Mouse (Mus musculus): ENCODE measurements at regions not wholly inside any gene's neighbourhood (a gene's known extent, or its start where the extent isn't known, plus 50 kb on each side); places are given as distances from the start of the nearest gene placed in this dataset.

GRCm38 (mm10) chr8:56706941-56707706 lies 156.2 kb downstream of the Fbxo8 start:
- Histone ChIP-seq H3K4me1 (ENCODE audit: control insufficient read depth, insufficient read depth, low read length) (no peaks in the 10 kb centered on the region; the same call in 1 of the 2 replicates), H3K9ac (ENCODE audit: low read depth, low read length, severe bottlenecking) (no peak overlapping the region), H3K9me3 (ENCODE audit: control insufficient read depth, low read length) (no peaks in the 10 kb centered on the region), H3K36me3 (ENCODE audit: control insufficient read depth, insufficient read depth, low read length) (no peaks in the 10 kb centered on the region), H3K27me3 (ENCODE audit: control insufficient read depth, insufficient read depth, low read length) (no peaks in the 10 kb centered on the region), H3K4me3 (replicated peaks; ENCODE audit: low read length) (no peak overlapping the region), H3K4me2 (replicated peaks; ENCODE audit: low read depth, low read length, severe bottlenecking) (peak overlapping the region; percentile 26), H3K27ac (replicated peaks; ENCODE audit: low read depth, low read length) (no peak overlapping the region)
- DNase-seq (ENCODE audit: low spot score) (peak; percentile 37), ATAC-seq (ENCODE audit: low FRiP score, low read depth) (no peak)
- no peak for TF ChIP-seq POLR2A (IDR thresholded peaks at IDR 0.05; ENCODE audit: borderline replicate concordance, extremely low read depth, insufficient read depth, insufficient read length)
- WGBS = 17% methylated on average over 14 of the region's 14 CpGs

GRCm38 (mm10) chr8:56720001-56720400 lies 169.1 kb downstream of the Fbxo8 start:
- 89% methylated on average over 1 of the region's 1 CpGs for WGBS
- H3K9ac ChIP-seq (ENCODE audit: low read depth, low read length, severe bottlenecking) = no peak overlapping the region
- no peaks in the 10 kb centered on the region for H3K27me3 ChIP-seq (ENCODE audit: control insufficient read depth, insufficient read depth, low read length)
- H3K4me2 ChIP-seq (replicated peaks; ENCODE audit: low read depth, low read length, severe bottlenecking) = no peak overlapping the region
- DNase-seq (ENCODE audit: low spot score) = no peak
- no peaks in the 10 kb centered on the region for H3K36me3 ChIP-seq (ENCODE audit: control insufficient read depth, insufficient read depth, low read length)
- H3K4me3 ChIP-seq (replicated peaks; ENCODE audit: low read length) = no peak overlapping the region
- ATAC-seq (ENCODE audit: low FRiP score, low read depth) = no peak
- H3K9me3 ChIP-seq (ENCODE audit: control insufficient read depth, low read length) = no peaks in the 10 kb centered on the region
- TF ChIP-seq POLR2A (IDR thresholded peaks at IDR 0.05; ENCODE audit: borderline replicate concordance, extremely low read depth, insufficient read depth, insufficient read length) = no peak
- H3K27ac ChIP-seq (replicated peaks; ENCODE audit: low read depth, low read length) = no peak overlapping the region
- no peaks in the 10 kb centered on the region for H3K4me1 ChIP-seq (ENCODE audit: control insufficient read depth, insufficient read depth, low read length)

- no peaks in the 10 kb centered on the region for H3K36me3 ChIP-seq (ENCODE audit: control insufficient read depth, insufficient read depth, low read length)
- no peaks in the 10 kb centered on the region for H3K9me3 ChIP-seq (ENCODE audit: control insufficient read depth, low read length)
- no peaks in the 10 kb centered on the region for H3K4me1 ChIP-seq (ENCODE audit: control insufficient read depth, insufficient read depth, low read length)
- H3K27me3 ChIP-seq (ENCODE audit: control insufficient read depth, insufficient read depth, low read length) = no peaks in the 10 kb centered on the region
- no peak for DNase-seq (ENCODE audit: low spot score)
- TF ChIP-seq POLR2A (IDR thresholded peaks at IDR 0.05; ENCODE audit: borderline replicate concordance, extremely low read depth, insufficient read depth, insufficient read length) = no peak
- H3K9ac ChIP-seq (ENCODE audit: low read depth, low read length, severe bottlenecking) = no peak overlapping the region
- H3K4me2 ChIP-seq (replicated peaks; ENCODE audit: low read depth, low read length, severe bottlenecking) = no peak overlapping the region
- ATAC-seq (ENCODE audit: low FRiP score, low read depth) = no peak
- H3K27ac ChIP-seq (replicated peaks; ENCODE audit: low read depth, low read length) = no peak overlapping the region
- 60% methylated on average over 2 of the region's 2 CpGs for WGBS
- no peak overlapping the region for H3K4me3 ChIP-seq (replicated peaks; ENCODE audit: low read length)
Measured at GRCm38 (mm10) chr8:56722473-56723236, 171.8 kb downstream of the Fbxo8 start.

- H3K4me2 ChIP-seq (replicated peaks; ENCODE audit: low read depth, low read length, severe bottlenecking) = no peak overlapping the region
- no peak overlapping the region for H3K27ac ChIP-seq (replicated peaks; ENCODE audit: low read depth, low read length)
- no peak overlapping the region for H3K9ac ChIP-seq (ENCODE audit: low read depth, low read length, severe bottlenecking)
- TF ChIP-seq POLR2A (IDR thresholded peaks at IDR 0.05; ENCODE audit: borderline replicate concordance, extremely low read depth, insufficient read depth, insufficient read length) = no peak
- no peaks in the 10 kb centered on the region for H3K4me1 ChIP-seq (ENCODE audit: control insufficient read depth, insufficient read depth, low read length)
- WGBS = 66% methylated on average over 2 of the region's 2 CpGs
- peak; percentile 35 for DNase-seq (ENCODE audit: low spot score)
- H3K4me3 ChIP-seq (replicated peaks; ENCODE audit: low read length) = no peak overlapping the region
- no peaks in the 10 kb centered on the region for H3K9me3 ChIP-seq (ENCODE audit: control insufficient read depth, low read length)
- ATAC-seq (ENCODE audit: low FRiP score, low read depth) = no peak
- no peaks in the 10 kb centered on the region for H3K36me3 ChIP-seq (ENCODE audit: control insufficient read depth, insufficient read depth, low read length)
- H3K27me3 ChIP-seq (ENCODE audit: control insufficient read depth, insufficient read depth, low read length) = no peaks in the 10 kb centered on the region
Measured at GRCm38 (mm10) chr8:56724607-56725006, 173.7 kb downstream of the Fbxo8 start.

GRCm38 (mm10) chr8:56733318-56733717 lies 182.4 kb downstream of the Fbxo8 start:
- Histone ChIP-seq H3K27ac (replicated peaks; ENCODE audit: low read depth, low read length) (no peak overlapping the region), H3K9ac (ENCODE audit: low read depth, low read length, severe bottlenecking) (no peak overlapping the region), H3K4me3 (replicated peaks; ENCODE audit: low read length) (no peak overlapping the region), H3K36me3 (ENCODE audit: control insufficient read depth, insufficient read depth, low read length) (no peaks in the 10 kb centered on the region), H3K4me1 (ENCODE audit: control insufficient read depth, insufficient read depth, low read length) (0 out of 2 replicates have a peak, but pooled peaks cover 6% of the 10 kb centered on the region), H3K9me3 (ENCODE audit: control insufficient read depth, low read length) (no peaks in the 10 kb centered on the region), H3K27me3 (ENCODE audit: control insufficient read depth, insufficient read depth, low read length) (no peaks in the 10 kb centered on the region), H3K4me2 (replicated peaks; ENCODE audit: low read depth, low read length, severe bottlenecking) (0 out of 2 replicates have a peak overlapping the region, but pooled peaks have one; percentile 0)
- no peak for TF ChIP-seq POLR2A (IDR thresholded peaks at IDR 0.05; ENCODE audit: borderline replicate concordance, extremely low read depth, insufficient read depth, insufficient read length)
- ATAC-seq (ENCODE audit: low FRiP score, low read depth) (no peak; the same call in 1 of the 2 replicates), DNase-seq (ENCODE audit: low spot score) (peak; percentile 14)
- 18% methylated on average over 6 of the region's 6 CpGs for WGBS

All from limb, embryonic 14.5 days (tissue).